Mouse (Mus musculus) stomach, embryonic 16.5 days (tissue): Measurements from ENCODE around the gene Mef2c. TPM values are rescaled to one million over a fixed set of nuclear protein-coding genes. Genes with fewer than 3 reads are reported as not detected.

Experiments
- ATAC-seq: fragments of 200-750 bp; cut with Nextera tagmentation; 2 replicates; pipeline ENCODE4 v1.8.0; 2017; ENCODE audit warnings: moderate number of reproducible peaks, moderate TSS enrichment; ENCODE audit not compliant: insufficient read depth, low FRiP score
- H3K27ac ChIP-seq: fragments of 300-500 bp; sonication (generic); 2 replicates; pipeline ENCODE4 v1.5.1; 2014; ENCODE audit warnings: low read length
- H3K27me3 ChIP-seq: fragments of 300-500 bp; sonication (generic); 2 replicates; pipeline ENCODE4 v1.6.1; 2014; ENCODE audit warnings: low read length, control low read depth, mixed read lengths; ENCODE audit not compliant: control insufficient read depth, insufficient read depth
- H3K36me3 ChIP-seq: fragments of 300-500 bp; sonication (generic); 2 replicates; pipeline ENCODE4 v1.6.1; 2014; ENCODE audit warnings: low read length; ENCODE audit not compliant: control insufficient read depth, insufficient read depth
- H3K4me1 ChIP-seq: fragments of 300-500 bp; sonication (generic); 2 replicates; pipeline ENCODE4 v1.6.1; 2014; ENCODE audit warnings: low read length, control low read depth, mixed read lengths; ENCODE audit not compliant: control insufficient read depth, insufficient read depth
- H3K4me2 ChIP-seq: fragments of 300-500 bp; sonication (generic); 2 replicates; pipeline ENCODE4 v1.6.1; 2014; ENCODE audit warnings: low read depth, low read length, mixed read lengths
- H3K4me3 ChIP-seq: fragments of 300-500 bp; sonication (generic); replicated peaks from 2 replicates; pipeline ENCODE4 v1.5.1; 2014; ENCODE audit warnings: mild to moderate bottlenecking, low read length
- H3K9ac ChIP-seq: fragments of 300-500 bp; sonication (generic); 2 replicates; pipeline ENCODE4 v1.6.1; 2014; ENCODE audit warnings: low read length
- H3K9me3 ChIP-seq: fragments of 300-500 bp; sonication (generic); replicated peaks from 2 replicates; pipeline ENCODE4 v1.6.1; 2016; ENCODE audit warnings: low read length, control low read depth; ENCODE audit not compliant: control insufficient read depth
- WGBS: fragments of 180-500 bp; shearing (Covaris S2); extraction: QIAGEN DNeasy Blood & Tissue Kit; methylation state at CpG from one replicate; pipeline ENCODE4 v1.1.7; 2014; 5-methylcytosine and 5-hydroxymethylcytosine counted together
- polyA plus RNA-seq: library from polyadenylated mRNA; unstranded; fragments of >200 nt; fragmentation: Nextera tagmentation; extraction: Ambion mirVana; gene quantifications from 2 replicates; pipeline ENCODE4 v1.2.1, GENCODE M21; 2015

Gene Mef2c
- polyA plus RNA-seq, 1 experiment from 2014 or later, result 51.9 TPM

DNA sequence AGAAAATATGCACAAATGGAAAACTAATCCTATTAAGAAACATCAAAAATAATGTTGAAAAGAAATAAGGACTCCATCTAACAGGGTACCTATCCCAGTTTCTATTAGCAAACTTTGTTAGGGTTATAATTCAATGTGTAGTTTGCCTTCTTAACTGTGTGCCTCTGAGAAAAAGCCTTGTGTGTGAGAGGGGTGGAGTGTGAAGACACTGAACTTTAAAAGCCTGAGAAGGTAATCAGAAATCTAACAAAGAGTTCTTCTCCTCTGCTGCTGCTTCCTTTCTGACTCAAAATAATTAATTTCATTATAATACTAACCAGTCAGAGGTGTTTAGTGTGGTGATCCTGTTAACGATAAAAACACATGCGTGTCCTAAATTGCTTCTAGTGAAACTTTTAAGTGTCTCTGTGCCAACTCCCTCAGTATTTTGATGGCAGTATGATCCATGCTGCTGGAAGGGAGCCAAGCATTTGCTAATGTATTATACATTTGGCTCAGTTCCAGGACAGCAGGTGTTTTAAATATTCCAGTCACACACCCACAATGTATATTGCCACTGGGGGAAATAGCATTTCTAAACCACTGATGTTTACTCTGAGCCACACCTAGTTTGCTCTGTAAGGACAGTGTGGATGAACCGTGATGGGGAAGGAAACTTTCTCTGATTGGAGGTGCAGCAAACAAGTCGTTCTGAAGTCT lies 104.2 kb downstream of the Mef2c start:
- peak; percentile 81 for ATAC-seq
- WGBS, result 9% methylated on average over 4 of the region's 4 CpGs
- Histone ChIP-seq H3K36me3 (no peaks in the 10 kb centered on the region), H3K9me3 (no peaks in the 10 kb centered on the region), H3K4me2 (no peak overlapping the region), H3K9ac (no peak overlapping the region), H3K4me1 (peaks cover 12% of the 10 kb centered on the region), H3K4me3 (no peak overlapping the region), H3K27me3 (no peaks in the 10 kb centered on the region), H3K27ac (peak overlapping the region; percentile 43; the same call in 1 of the 2 replicates)

GRCm38 (mm10) chr13:83608851-83609516 lies 105.2 kb downstream of the Mef2c start:
- no peak overlapping the region for H3K9ac ChIP-seq
- H3K4me2 ChIP-seq, result no peak overlapping the region
- peaks cover 12% of the 10 kb centered on the region for H3K4me1 ChIP-seq
- H3K9me3 ChIP-seq, result no peaks in the 10 kb centered on the region
- no peak overlapping the region for H3K4me3 ChIP-seq
- H3K27ac ChIP-seq, result no peak overlapping the region
- no peaks in the 10 kb centered on the region for H3K36me3 ChIP-seq
- no peak for ATAC-seq
- no peaks in the 10 kb centered on the region for H3K27me3 ChIP-seq
- WGBS, result 59% methylated on average over 3 of the region's 3 CpGs

DNA sequence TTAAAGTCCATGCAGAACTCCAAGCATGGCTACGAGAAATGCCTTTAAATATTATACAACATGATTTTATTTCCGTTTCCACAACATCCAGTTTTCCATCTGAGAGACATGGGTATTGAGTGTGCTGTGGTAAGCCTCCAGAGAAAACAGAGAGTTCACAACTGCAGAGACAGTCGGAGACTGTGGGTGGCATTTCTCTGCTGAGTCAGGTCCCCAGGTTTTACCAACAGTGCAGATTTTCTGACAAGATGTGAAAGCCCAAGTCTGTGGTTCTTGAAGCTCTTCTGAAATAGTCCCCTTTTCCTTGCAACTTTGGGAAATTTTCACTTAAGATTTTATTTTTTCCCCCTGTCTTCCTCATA lies 105.7 kb downstream of the Mef2c start:
- WGBS, result 69% methylated on average over 3 of the region's 3 CpGs

GRCm38 (mm10) chr13:83610124-83610523 lies 106.3 kb downstream of the Mef2c start:
- no peak overlapping the region for H3K4me2 ChIP-seq
- no peak overlapping the region for H3K4me3 ChIP-seq
- no peaks in the 10 kb centered on the region for H3K36me3 ChIP-seq
- no peaks in the 10 kb centered on the region for H3K9me3 ChIP-seq
- WGBS, result 80% methylated on average over 8 of the region's 8 CpGs
- H3K9ac ChIP-seq, result no peak overlapping the region
- H3K27ac ChIP-seq, result no peak overlapping the region
- no peaks in the 10 kb centered on the region for H3K27me3 ChIP-seq
- H3K4me1 ChIP-seq, result peaks cover 7% of the 10 kb centered on the region; the same call in 1 of the 2 replicates
- no peak for ATAC-seq

More for the DNA sequence above, 105.7 kb downstream of the Mef2c start:
- Histone ChIP-seq H3K4me3 (no peak overlapping the region), H3K9ac (no peak overlapping the region), H3K27ac (no peak overlapping the region), H3K27me3 (no peaks in the 10 kb centered on the region), H3K4me1 (peaks cover 12% of the 10 kb centered on the region), H3K36me3 (no peaks in the 10 kb centered on the region), H3K4me2 (no peak overlapping the region), H3K9me3 (no peaks in the 10 kb centered on the region)
- no peak for ATAC-seq

DNA sequence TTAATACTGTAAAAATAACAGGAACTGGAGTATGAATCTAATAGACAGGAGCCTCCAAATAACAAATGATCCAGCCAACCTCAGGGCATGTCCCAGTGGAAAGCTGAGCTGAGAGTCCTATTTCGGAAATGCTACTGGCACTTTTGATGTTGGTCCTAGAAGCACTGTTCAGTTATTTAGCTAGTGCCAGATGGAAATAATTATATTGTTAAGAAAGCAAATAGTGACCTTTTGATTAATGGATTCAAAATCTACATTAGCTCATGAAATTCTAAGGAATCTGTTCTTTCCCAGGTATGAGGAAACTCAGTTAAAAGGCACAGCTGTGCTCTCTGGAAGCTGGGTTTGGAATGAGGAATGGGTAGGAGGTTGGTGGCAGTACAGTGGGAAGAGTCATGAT lies 108.4 kb downstream of the Mef2c start:
- H3K27ac ChIP-seq, result no peak overlapping the region
- no peak overlapping the region for H3K9ac ChIP-seq
- no peaks in the 10 kb centered on the region for H3K9me3 ChIP-seq
- 66% methylated on average over 1 of the region's 1 CpGs for WGBS
- H3K4me2 ChIP-seq, result no peak overlapping the region
- H3K4me3 ChIP-seq, result no peak overlapping the region
- peaks cover 7% of the 10 kb centered on the region; the same call in 1 of the 2 replicates for H3K4me1 ChIP-seq
- no peak for ATAC-seq
- no peaks in the 10 kb centered on the region for H3K27me3 ChIP-seq
- H3K36me3 ChIP-seq, result no peaks in the 10 kb centered on the region

GRCm38 (mm10) chr13:83615875-83616274 lies 112.0 kb downstream of the Mef2c start:
- no peak for ATAC-seq

DNA sequence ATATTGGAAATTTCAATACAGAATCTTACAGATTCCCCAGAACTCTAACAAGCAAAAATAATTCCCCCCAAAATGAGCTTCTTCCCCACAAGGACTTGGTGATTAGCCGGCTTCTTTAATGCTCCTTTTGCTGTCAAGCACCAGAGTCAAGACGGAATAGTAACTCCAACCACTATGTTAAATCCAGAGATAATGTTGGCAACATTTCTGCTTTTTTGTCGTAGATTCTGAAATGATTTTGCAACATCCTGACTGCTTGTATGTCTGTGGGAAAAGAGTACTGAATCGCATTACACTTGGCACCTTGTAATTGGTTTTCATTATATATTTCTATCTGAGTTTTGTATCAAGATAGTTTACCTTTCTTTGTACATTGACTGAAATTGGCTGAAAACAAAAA lies 120.8 kb downstream of the Mef2c start:
- Histone ChIP-seq H3K4me3 (no peak overlapping the region), H3K4me1 (no peaks in the 10 kb centered on the region), H3K4me2 (no peak overlapping the region), H3K9ac (no peak overlapping the region), H3K36me3 (no peaks in the 10 kb centered on the region), H3K9me3 (no peaks in the 10 kb centered on the region), H3K27ac (no peak overlapping the region), H3K27me3 (no peaks in the 10 kb centered on the region)
- ATAC-seq, result no peak
- WGBS, result 87% methylated on average over 4 of the region's 4 CpGs

More at GRCm38 (mm10) chr13:83615875-83616274, 112.0 kb downstream of the Mef2c start:
- WGBS, result 78% methylated on average over 3 of the region's 3 CpGs
- no peaks in the 10 kb centered on the region for H3K27me3 ChIP-seq
- H3K4me3 ChIP-seq, result no peak overlapping the region
- H3K9me3 ChIP-seq, result no peaks in the 10 kb centered on the region
- no peak overlapping the region for H3K4me2 ChIP-seq
- 0 out of 2 replicates have a peak, but pooled peaks cover 4% of the 10 kb centered on the region for H3K4me1 ChIP-seq
- no peaks in the 10 kb centered on the region for H3K36me3 ChIP-seq
- H3K9ac ChIP-seq, result no peak overlapping the region
- H3K27ac ChIP-seq, result no peak overlapping the region

- no peaks in the 10 kb centered on the region for H3K9me3 ChIP-seq
- ATAC-seq, result no peak
- H3K4me1 ChIP-seq, result no peaks in the 10 kb centered on the region
- H3K27me3 ChIP-seq, result no peaks in the 10 kb centered on the region
- H3K4me3 ChIP-seq, result no peak overlapping the region
- H3K36me3 ChIP-seq, result no peaks in the 10 kb centered on the region
- no peak overlapping the region for H3K9ac ChIP-seq
- no peak overlapping the region for H3K4me2 ChIP-seq
- WGBS, result 84% methylated on average over 4 of the region's 4 CpGs
- H3K27ac ChIP-seq, result no peak overlapping the region
Measured at GRCm38 (mm10) chr13:83627429-83627828, 123.6 kb downstream of the Mef2c start.

DNA sequence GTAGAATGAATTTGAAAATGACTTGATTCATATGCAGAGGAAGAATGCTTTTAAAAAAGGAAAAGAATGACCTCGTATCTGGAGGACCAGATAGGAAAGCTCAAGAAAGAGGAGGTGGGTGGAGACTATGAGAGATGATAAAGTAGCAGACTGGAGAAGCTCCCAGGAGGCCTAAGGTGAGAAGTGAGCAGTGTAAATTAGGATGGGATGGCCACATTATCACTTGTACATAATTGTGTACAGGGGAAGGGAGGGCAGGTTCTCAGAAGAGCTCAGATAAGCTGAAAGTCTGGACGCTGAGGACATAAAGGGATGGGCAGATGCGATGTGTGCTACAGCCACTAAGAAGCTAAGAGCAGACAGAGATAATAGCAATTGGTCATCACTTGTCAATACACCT lies 124.3 kb downstream of the Mef2c start:
- no peaks in the 10 kb centered on the region for H3K9me3 ChIP-seq
- H3K9ac ChIP-seq, result no peak overlapping the region
- no peak overlapping the region for H3K4me2 ChIP-seq
- no peak overlapping the region for H3K27ac ChIP-seq
- no peak for ATAC-seq
- H3K4me3 ChIP-seq, result no peak overlapping the region
- WGBS, result 81% methylated on average over 3 of the region's 3 CpGs
- no peaks in the 10 kb centered on the region for H3K27me3 ChIP-seq
- H3K36me3 ChIP-seq, result no peaks in the 10 kb centered on the region
- no peaks in the 10 kb centered on the region for H3K4me1 ChIP-seq
